Mouse (Mus musculus): ENCODE data around the gene Rassf8. TPM values are rescaled to one million over a fixed set of nuclear protein-coding genes. Genes with fewer than 3 reads are reported as not detected.

Rassf8 gene
- total RNA-seq, 2 experiments from 2014 or later, result 25.5 to 42.7 TPM

GRCm38 (mm10) chr6:145794671-145795070 lies 48.1 kb downstream of the Rassf8 start:
- no peak overlapping the region for H3K27ac ChIP-seq
- DNase-seq, result no peak
- H3K4me3 ChIP-seq, result no peak overlapping the region
- intact Hi-C loops (cut with DNase I), result loop anchor here (5.0 kb wide), 4 partner anchors 112 to 432 kb away; no protein-coding TSS in a partner anchor
- TF ChIP-seq CTCF (IDR thresholded peaks at IDR 0.05), result peak; percentile 44

DNA sequence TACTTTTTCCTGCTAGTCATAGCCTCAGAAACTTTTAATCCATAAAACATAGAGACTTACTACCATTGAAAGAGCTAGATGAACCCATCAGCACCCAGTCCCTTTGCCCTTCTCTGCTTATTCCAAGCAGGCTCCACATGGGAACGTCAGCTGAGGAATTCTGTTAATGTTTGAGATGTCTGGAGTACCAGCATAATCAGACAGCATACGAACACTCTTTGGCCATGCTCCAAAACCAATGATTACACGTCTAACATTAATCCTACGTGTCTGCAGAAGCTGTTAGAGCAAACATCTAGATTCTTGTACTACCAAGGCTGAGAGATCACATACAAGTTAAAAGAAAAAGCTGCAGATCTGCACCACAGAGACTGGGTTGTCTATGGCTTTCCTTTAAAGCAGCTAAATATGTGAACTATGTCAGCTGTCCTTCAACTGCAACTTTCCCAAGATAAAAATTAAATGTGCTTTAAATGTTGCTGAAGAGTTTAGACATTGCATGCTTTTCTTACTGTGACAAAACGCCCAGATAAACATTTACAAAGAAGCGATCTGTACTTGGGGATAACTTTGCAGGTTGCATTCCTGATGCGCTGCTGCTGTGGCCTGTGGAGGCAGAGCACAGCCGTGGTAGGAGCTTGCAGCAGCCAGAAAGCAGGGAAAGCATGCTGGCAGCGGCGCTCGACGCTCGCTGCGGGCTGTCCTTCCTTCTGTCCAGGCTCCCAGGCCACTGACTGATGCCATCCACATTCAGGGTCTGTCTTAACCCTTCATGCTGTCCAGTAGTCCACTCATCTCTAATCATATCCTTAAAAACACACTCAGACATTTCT lies 49.9 kb downstream of the Rassf8 start:
- TF ChIP-seq CTCF (IDR thresholded peaks at IDR 0.05), result no peak
- no peak for DNase-seq
- H3K4me3 ChIP-seq, result no peak overlapping the region
- H3K27ac ChIP-seq, result no peak overlapping the region
- intact Hi-C loops (cut with DNase I), result no loop called here

DNA sequence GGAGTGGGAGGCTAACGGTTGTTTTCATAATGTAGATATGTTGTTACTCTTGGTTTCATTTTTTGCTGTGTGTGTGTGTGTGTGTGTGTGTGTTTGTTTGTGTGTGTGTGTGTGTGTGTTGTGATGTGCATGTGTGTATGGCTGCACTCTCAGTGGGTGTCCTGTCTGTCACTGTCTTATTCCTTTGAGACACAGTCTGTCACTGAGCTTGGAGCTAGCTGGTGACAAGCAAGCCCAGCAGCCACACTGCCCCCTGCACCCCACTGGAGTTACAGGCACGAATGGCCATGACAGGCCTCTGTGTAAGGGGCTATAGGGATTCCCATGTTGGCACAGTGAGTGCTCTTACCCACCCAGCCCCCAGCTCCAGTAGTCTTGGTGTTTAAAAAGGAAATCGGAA lies 51.1 kb downstream of the Rassf8 start:
- intact Hi-C loops (cut with DNase I), result no loop called here
- no peak overlapping the region for H3K27ac ChIP-seq
- DNase-seq, result no peak
- H3K4me3 ChIP-seq, result no peak overlapping the region
- no peak for TF ChIP-seq CTCF (IDR thresholded peaks at IDR 0.05)

- Histone ChIP-seq H3K27ac (peak overlapping the region; percentile 54), H3K4me3 (no peak overlapping the region)
- no peak for DNase-seq
- TF ChIP-seq CTCF (IDR thresholded peaks at IDR 0.05), result no peak
- intact Hi-C loops (cut with DNase I), result no loop called here
These were observed 55.4 kb downstream of the Rassf8 start for GRCm38 (mm10) chr6:145801796-145802488.

DNA sequence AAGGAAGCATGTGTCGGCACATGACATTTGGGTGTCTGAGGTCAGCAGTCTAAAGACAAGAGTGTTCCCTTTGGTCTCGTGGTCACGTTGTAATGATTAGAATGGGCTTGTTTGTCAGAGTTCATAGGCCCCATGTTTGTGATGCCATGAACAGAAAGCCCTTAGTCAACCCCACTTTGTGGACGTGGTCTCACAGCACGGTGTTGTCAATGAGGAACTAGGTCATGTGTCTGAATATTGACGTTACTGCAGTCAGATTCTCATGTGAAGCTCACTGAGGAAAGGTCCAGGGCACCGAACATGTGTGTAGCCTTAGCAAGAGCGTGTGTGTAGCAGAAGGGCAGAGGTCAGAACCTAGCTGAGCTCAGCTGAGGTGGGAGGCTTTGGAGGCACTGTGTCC lies 56.3 kb downstream of the Rassf8 start:
- no peak for DNase-seq
- intact Hi-C loops (cut with DNase I), result no loop called here
- no peak for TF ChIP-seq CTCF (IDR thresholded peaks at IDR 0.05)
- H3K4me3 ChIP-seq, result no peak overlapping the region
- peak overlapping the region; percentile 1; the same call in 1 of the 2 replicates for H3K27ac ChIP-seq

DNA sequence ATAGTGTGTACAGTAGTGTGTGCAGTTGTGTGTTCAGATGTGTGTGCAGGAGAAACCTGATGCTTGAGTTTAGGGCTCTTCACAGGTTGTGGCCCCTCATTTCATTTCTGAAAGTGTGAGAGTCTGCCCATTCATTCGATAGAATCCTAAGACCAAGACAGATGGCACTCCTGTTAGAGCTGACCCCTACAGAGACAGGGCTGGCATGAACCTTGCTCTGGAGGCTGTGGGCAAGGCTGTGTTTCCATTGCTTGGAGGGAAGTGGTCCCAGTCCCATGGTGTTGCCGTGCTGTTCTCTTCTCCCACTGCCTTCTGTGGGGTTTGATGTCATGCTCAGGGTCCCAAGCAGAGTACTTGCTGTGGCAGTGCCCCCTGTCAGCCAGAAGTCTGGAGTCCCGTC lies 57.7 kb downstream of the Rassf8 start:
- TF ChIP-seq CTCF (IDR thresholded peaks at IDR 0.05), result no peak
- intact Hi-C loops (cut with DNase I), result no loop called here

GRCm38 (mm10) chr6:145806784-145807183 lies 60.2 kb downstream of the Rassf8 start:
- no peak overlapping the region for H3K27ac ChIP-seq
- TF ChIP-seq CTCF (IDR thresholded peaks at IDR 0.05), result no peak
- H3K4me3 ChIP-seq, result no peak overlapping the region
- no peak for DNase-seq
- intact Hi-C loops (cut with DNase I), result loop anchor here (5.0 kb wide), 1 partner anchor 444 kb away; no protein-coding TSS in a partner anchor

More for the DNA sequence above, 57.7 kb downstream of the Rassf8 start:
- H3K27ac ChIP-seq, result no peak overlapping the region
- DNase-seq, result no peak
- no peak overlapping the region for H3K4me3 ChIP-seq

- no peak overlapping the region for H3K27ac ChIP-seq
- intact Hi-C loops (cut with DNase I), result loop anchor here (5.0 kb wide), 1 partner anchor 446 kb away; no protein-coding TSS in a partner anchor
- H3K4me3 ChIP-seq, result no peak overlapping the region
- DNase-seq, result no peak
- TF ChIP-seq CTCF (IDR thresholded peaks at IDR 0.05), result no peak
These were observed 61.4 kb downstream of the Rassf8 start for GRCm38 (mm10) chr6:145807929-145808328.

DNA sequence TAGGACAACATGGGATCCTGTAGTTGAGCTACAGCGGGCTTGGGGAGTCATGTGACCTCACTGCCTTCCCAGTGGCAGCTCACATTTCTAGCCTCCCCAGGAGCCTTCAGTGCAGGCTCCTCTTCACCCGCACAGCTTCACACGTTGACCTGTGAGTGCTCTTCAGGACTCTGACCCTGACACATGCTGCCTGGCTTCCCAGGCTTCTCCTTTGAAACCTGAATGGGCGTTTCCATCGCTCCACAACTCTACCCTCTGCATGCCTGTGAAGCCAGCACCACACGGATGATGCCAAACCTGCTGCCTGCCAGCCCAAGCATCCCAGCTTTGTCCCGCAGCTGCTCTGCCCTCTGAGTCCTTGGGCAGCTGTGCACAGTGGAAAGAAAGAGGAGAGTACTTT lies 63.0 kb downstream of the Rassf8 start:
- intact Hi-C loops (cut with DNase I), result loop anchor here (5.0 kb wide), 1 partner anchor 447 kb away; no protein-coding TSS in a partner anchor
- TF ChIP-seq CTCF (IDR thresholded peaks at IDR 0.05), result no peak
- Histone ChIP-seq H3K4me3 (no peak overlapping the region), H3K27ac (no peak overlapping the region)
- no peak for DNase-seq

GRCm38 (mm10) chr6:145810015-145810414 lies 63.5 kb downstream of the Rassf8 start:
- Histone ChIP-seq H3K27ac (no peak overlapping the region), H3K4me3 (no peak overlapping the region)
- TF ChIP-seq CTCF (IDR thresholded peaks at IDR 0.05), result no peak
- intact Hi-C loops (cut with DNase I), result no loop called here
- DNase-seq, result peak; percentile 60

DNA sequence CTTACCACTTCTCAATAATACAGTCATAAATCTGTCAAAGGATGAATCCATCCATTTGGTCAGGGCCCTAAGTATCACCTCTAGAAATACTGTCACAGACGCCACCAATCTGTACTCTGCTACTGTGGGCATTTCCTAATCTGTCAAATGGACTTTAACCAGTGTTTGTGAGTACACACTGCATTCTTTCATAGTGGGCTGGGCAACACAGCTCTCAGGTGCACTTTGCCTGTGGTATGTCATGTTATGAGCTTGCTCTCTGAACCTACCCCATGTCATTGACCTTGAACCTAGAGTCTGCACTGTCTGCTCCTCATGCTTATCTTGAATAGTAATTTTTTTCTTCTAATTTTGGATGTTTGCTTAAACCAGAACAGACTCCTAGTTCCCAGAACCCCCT lies 64.6 kb downstream of the Rassf8 start:
- no peak overlapping the region for H3K27ac ChIP-seq
- TF ChIP-seq CTCF (IDR thresholded peaks at IDR 0.05), result no peak
- intact Hi-C loops (cut with DNase I), result no loop called here
- H3K4me3 ChIP-seq, result no peak overlapping the region
- no peak for DNase-seq

DNA sequence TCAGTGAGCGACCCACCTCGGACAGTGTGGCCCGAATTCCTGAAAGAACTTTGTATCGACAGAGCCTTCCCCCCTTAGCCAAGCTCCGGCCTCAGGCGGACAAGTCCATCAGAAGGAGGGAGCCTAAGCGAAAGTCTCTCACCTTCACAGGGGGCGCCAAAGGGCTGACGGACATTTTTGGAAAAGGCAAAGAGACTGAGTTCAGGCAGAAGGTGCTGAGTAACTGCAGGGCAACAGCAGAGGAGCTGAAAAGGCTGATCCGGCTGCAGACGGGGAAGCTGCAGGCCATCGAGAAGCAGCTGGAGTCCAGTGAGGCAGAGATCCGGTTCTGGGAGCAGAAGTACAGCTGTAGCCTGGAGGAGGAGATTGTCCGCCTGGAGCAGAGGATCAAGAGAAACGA lies 68.7 kb downstream of the Rassf8 start:
- peak; percentile 10; the same call in 1 of the 2 replicates for TF ChIP-seq CTCF (IDR thresholded peaks at IDR 0.05)
- Histone ChIP-seq H3K4me3 (no peak overlapping the region), H3K27ac (no peak overlapping the region)
- DNase-seq, result no peak
- intact Hi-C loops (cut with DNase I), result no loop called here

GRCm38 (mm10) chr6:145819151-145819550 lies 72.6 kb downstream of the Rassf8 start:
- Histone ChIP-seq H3K27ac (no peak overlapping the region), H3K4me3 (no peak overlapping the region)
- DNase-seq, result no peak
- no peak for TF ChIP-seq CTCF (IDR thresholded peaks at IDR 0.05)
- intact Hi-C loops (cut with DNase I), result no loop called here

All from gastrocnemius, adult 2 months (tissue).